Mouse (Mus musculus): ENCODE measurements around the gene Rps27a. TPM values are rescaled to one million over a fixed set of nuclear protein-coding genes. Genes with fewer than 3 reads are reported as not detected.
"Not testable (repeated sequence)": the region's sequence is repeated elsewhere in the genome, so short reads cannot be mapped to it uniquely, and the experiment has no call there.

The Rps27a gene
- polyA plus RNA-seq, 1 experiment from 2014 or later = 722 TPM

DNA sequence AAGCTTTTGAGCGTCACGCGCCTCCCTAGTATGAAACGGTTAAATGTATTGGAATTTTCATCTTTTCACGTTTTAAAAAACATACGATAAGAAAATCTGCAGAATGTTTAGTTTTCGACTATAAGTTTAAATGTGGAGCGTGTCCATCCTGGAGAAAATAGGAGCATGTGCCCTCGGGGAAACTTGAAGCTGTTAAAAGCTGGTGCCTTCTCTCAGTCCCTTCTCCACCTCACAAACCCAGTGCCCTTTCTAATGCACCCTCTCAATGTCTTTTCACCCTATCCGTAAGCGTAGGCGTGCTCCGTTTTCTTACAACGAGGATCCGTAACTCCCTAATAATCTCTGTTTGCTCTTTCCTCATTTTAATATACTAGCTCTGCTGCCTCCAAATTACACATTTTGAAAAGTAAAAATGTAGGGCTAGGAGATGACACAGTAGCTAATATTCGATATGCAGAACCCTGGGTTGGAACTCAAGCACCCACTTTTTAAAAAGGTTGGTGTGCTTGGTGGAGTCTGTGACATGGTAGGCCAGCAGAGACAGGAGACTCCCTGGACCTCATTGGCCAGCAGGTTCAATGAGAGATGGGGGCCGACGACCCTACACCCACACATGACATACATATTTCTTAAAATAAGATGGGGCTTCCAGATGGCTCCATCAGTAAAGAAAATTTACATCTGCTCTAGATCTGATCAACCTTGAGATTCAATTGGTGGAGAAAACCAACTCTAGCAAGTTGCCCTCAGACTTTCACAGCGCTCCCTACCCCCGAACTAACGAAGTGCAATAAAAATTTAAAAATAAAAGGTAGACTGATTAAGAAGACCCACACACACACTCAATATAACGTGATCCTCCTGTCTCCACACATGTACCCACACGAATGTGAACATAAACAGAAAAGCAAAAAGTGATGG, 855 bp upstream of the Rps27a start:
- 27% methylated on average over 23 of the region's 23 CpGs for WGBS
- H3K27me3 ChIP-seq (ENCODE audit: control insufficient read depth, insufficient read depth, low read length) = no peaks in the 10 kb centered on the region
- H3K4me1 ChIP-seq (replicated peaks; ENCODE audit: control insufficient read depth, insufficient read depth, low read length) = peaks cover 16% of the 10 kb centered on the region
- DNase-seq (ENCODE audit: low spot score) = no peak
- peak overlapping the region; percentile 76 for H3K4me3 ChIP-seq (replicated peaks; ENCODE audit: low read length)
- H3K36me3 ChIP-seq (replicated peaks; ENCODE audit: control insufficient read depth, insufficient read depth) = peaks cover 31% of the 10 kb centered on the region
- H3K9me3 ChIP-seq (ENCODE audit: control insufficient read depth, low read length) = no peaks in the 10 kb centered on the region
- H3K4me2 ChIP-seq (replicated peaks) = peak overlapping the region; percentile 88
- no peak for ATAC-seq (ENCODE audit: low FRiP score)
- H3K27ac ChIP-seq = peak overlapping the region; percentile 88
- peak overlapping the region; percentile 92 for H3K9ac ChIP-seq

DNA sequence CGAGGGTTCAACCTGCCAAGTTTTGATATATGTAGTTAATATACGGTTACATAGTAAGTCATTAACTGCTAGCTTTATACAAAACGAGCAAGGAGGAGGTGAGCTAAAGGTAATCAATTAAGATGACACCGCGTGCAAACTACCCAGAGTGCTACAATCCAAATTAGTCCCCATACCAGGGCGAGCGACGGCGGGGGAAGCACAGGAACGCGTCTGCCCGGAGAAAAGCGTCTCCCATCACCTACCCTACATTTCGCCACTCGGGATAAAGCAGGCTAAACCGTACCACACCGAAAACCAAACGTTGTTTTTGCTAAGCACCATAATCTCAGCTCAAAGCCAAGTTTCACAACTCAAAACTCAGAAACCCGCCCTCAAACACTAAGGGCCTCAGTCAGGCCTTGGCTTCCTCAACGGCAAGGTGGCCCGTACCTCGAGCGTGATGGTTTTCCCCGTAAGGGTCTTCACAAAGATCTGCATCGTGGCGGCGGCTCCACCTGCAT, 609 bp downstream of the Rps27a start:
- peak overlapping the region; percentile 88 for H3K4me2 ChIP-seq (replicated peaks)
- H3K27ac ChIP-seq = peak overlapping the region; percentile 88
- H3K9me3 ChIP-seq (ENCODE audit: control insufficient read depth, low read length) = no peaks in the 10 kb centered on the region
- WGBS = under 1% methylated on average over 27 of the region's 27 CpGs
- H3K36me3 ChIP-seq (replicated peaks; ENCODE audit: control insufficient read depth, insufficient read depth) = peaks cover 45% of the 10 kb centered on the region
- DNase-seq (ENCODE audit: low spot score) = no peak
- ATAC-seq (ENCODE audit: low FRiP score) = peak; percentile 28; the same call in 1 of the 2 replicates
- no peaks in the 10 kb centered on the region for H3K27me3 ChIP-seq (ENCODE audit: control insufficient read depth, insufficient read depth, low read length)
- peaks cover 16% of the 10 kb centered on the region for H3K4me1 ChIP-seq (replicated peaks; ENCODE audit: control insufficient read depth, insufficient read depth, low read length)
- H3K4me3 ChIP-seq (replicated peaks; ENCODE audit: low read length) = peak overlapping the region; percentile 76
- H3K9ac ChIP-seq = peak overlapping the region; percentile 92

DNA sequence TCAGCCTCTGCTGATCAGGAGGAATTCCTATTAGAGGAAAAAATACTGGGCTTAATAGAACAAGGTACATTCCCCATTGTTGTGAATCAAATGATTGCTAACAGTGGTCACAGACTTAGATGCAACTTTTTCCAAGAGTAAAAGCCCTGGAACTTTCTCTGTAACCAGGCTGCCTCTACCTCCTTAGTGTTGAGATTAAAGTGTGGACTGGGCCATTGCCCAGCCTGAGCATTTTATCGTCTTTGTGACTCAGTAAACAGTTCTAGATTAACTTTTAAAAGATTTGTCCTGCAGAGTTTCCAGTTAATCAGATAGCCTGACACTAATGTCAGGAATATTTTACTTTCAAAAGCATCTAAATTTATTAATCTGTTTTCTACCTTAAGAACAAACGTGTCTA, 1.1 kb downstream of the Rps27a start:
- Histone ChIP-seq H3K9me3 (ENCODE audit: control insufficient read depth, low read length) (no peaks in the 10 kb centered on the region), H3K4me3 (replicated peaks; ENCODE audit: low read length) (peak overlapping the region; percentile 76), H3K9ac (peak overlapping the region; percentile 92), H3K27ac (peak overlapping the region; percentile 88; the same call in 1 of the 2 replicates), H3K4me1 (replicated peaks; ENCODE audit: control insufficient read depth, insufficient read depth, low read length) (peaks cover 16% of the 10 kb centered on the region), H3K4me2 (replicated peaks) (peak overlapping the region; percentile 88), H3K36me3 (replicated peaks; ENCODE audit: control insufficient read depth, insufficient read depth) (peaks cover 51% of the 10 kb centered on the region), H3K27me3 (ENCODE audit: control insufficient read depth, insufficient read depth, low read length) (no peaks in the 10 kb centered on the region)
- WGBS = 26% methylated on average over 2 of the region's 2 CpGs
- ATAC-seq (ENCODE audit: low FRiP score) (no peak), DNase-seq (ENCODE audit: low spot score) (no peak)

DNA sequence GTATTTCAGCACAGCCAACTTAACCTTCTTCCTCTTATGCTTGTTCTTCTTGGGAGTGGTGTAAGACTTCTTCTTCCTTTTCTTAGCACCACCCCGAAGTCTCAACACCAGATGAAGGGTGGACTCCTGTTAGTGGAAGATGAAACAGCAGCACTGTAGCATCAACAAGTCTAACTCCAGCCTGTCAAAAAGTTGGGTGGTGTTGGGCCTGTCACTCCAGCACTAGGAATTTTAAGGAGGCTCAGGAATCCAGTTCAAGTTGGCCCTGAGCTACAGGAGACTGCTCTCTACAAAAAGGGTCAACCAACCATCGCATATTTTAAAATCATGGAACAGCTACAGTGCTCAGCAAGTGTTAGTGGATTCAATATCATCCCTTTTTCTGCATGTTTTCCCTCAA, 1.6 kb downstream of the Rps27a start:
- H3K4me1 ChIP-seq (replicated peaks; ENCODE audit: control insufficient read depth, insufficient read depth, low read length) = peaks cover 16% of the 10 kb centered on the region
- not testable (repeated sequence) for H3K27ac ChIP-seq; H3K9me3 ChIP-seq (ENCODE audit: control insufficient read depth, low read length); ATAC-seq (ENCODE audit: low FRiP score); H3K27me3 ChIP-seq (ENCODE audit: control insufficient read depth, insufficient read depth, low read length); DNase-seq (ENCODE audit: low spot score)
- H3K4me3 ChIP-seq (replicated peaks; ENCODE audit: low read length) = peak overlapping the region; percentile 76
- peaks cover 55% of the 10 kb centered on the region for H3K36me3 ChIP-seq (replicated peaks; ENCODE audit: control insufficient read depth, insufficient read depth)
- H3K9ac ChIP-seq = peak overlapping the region; percentile 92; the same call in 1 of the 2 replicates
- WGBS = 92% methylated on average over 2 of the region's 2 CpGs
- H3K4me2 ChIP-seq (replicated peaks) = peak overlapping the region; percentile 88

DNA sequence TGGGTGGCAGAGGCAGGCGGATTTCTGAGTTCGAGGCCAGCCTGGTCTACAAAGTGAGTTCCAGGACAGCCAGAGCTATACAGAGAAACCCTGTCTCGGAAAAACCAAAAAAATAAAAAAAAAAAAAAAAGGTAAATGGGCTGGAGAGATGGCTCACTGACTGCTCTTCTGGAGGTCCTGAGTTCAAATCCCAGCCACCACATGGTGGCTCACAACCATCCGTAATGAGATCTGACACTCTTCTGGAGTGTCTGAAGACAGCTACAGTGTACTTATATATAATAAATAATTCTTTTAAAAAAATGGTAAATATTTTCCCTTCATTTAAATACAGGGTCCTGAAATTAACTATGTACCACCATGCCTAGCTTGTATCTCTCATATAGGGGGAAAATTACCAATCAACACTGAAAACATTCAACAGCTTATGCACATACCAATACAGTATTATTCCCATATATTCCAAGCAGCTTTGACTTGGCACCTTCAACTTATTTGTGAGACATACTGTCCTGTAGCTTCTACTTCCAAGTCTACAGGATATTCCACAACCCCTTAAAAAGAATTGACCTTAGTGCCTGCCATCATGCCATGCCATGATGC, 2.7 kb downstream of the Rps27a start:
- Histone ChIP-seq H3K36me3 (replicated peaks; ENCODE audit: control insufficient read depth, insufficient read depth) (peaks cover 65% of the 10 kb centered on the region), H3K4me1 (replicated peaks; ENCODE audit: control insufficient read depth, insufficient read depth, low read length) (peaks cover 16% of the 10 kb centered on the region)
- H3K9me3 ChIP-seq (ENCODE audit: control insufficient read depth, low read length); H3K27me3 ChIP-seq (ENCODE audit: control insufficient read depth, insufficient read depth, low read length); DNase-seq (ENCODE audit: low spot score); H3K9ac ChIP-seq; H3K4me2 ChIP-seq (replicated peaks); H3K4me3 ChIP-seq (replicated peaks; ENCODE audit: low read length); H3K27ac ChIP-seq; ATAC-seq (ENCODE audit: low FRiP score): not testable (repeated sequence)
- 85% methylated on average over 4 of the region's 4 CpGs for WGBS

DNA sequence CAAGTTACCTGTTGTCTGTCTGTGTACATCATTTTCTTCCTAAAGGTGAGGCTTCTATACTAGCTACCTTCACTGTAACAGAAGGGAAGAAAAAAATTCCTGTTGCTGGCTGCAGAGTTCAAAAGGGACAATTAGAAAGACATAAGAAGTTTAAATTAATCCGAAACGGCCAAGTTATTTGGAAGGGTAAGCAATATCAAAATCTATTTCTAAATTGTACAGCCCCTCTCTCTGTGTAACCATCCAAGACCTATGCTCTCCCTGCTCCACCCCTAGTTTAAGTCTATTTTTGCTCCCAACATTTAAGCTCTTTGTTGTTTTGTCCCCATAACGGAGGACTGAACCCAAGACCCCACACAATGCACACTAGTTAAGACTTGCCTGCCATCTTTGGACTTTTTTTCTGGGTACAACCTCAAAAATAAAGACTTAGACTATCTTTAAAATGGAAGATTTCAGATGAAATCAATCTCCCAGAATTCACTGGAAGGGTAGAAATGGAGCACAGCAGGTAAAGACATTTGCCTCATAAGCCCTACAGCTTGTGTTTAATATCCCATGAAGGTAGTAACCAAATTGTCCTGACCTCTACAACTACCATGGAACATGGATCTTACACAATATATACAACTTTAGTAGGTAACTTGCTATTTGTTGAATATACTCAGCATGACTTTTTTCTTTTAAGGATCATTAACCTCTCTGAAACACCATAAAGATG, 3.5 kb downstream of the Rps27a start:
- WGBS = 91% methylated on average over 3 of the region's 3 CpGs
- DNase-seq (ENCODE audit: low spot score) (no peak), ATAC-seq (ENCODE audit: low FRiP score) (no peak)
- Histone ChIP-seq H3K9me3 (ENCODE audit: control insufficient read depth, low read length) (no peaks in the 10 kb centered on the region), H3K4me3 (replicated peaks; ENCODE audit: low read length) (no peak overlapping the region), H3K36me3 (replicated peaks; ENCODE audit: control insufficient read depth, insufficient read depth) (peaks cover 68% of the 10 kb centered on the region), H3K4me1 (replicated peaks; ENCODE audit: control insufficient read depth, insufficient read depth, low read length) (peaks cover 16% of the 10 kb centered on the region), H3K9ac (no peak overlapping the region), H3K27ac (no peak overlapping the region), H3K27me3 (ENCODE audit: control insufficient read depth, insufficient read depth, low read length) (no peaks in the 10 kb centered on the region), H3K4me2 (replicated peaks) (no peak overlapping the region)

DNA sequence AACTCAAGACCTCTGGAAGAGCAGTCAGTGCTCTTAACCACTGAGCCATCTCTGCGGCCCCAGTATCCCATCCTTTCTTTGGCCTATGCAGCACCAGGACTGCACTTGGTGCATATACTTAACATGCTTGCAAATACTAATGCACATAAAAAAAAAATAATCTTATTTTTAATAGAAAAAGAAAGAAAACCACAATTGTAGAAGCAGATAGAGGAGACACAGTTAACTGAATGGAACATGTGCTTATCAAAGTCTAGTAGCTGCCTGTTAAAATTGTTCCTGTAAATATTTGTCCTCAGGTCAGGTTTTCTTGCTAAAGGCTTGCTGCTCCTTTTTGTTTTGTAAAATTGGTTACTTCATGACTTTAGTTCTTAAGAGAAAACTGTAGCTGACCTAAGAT, 9.7 kb downstream of the Rps27a start:
- Histone ChIP-seq H3K27me3 (ENCODE audit: control insufficient read depth, insufficient read depth, low read length) (no peaks in the 10 kb centered on the region), H3K4me2 (replicated peaks) (no peak overlapping the region), H3K4me3 (replicated peaks; ENCODE audit: low read length) (no peak overlapping the region), H3K4me1 (replicated peaks; ENCODE audit: control insufficient read depth, insufficient read depth, low read length) (no peaks in the 10 kb centered on the region), H3K36me3 (replicated peaks; ENCODE audit: control insufficient read depth, insufficient read depth) (peaks cover 86% of the 10 kb centered on the region), H3K9ac (no peak overlapping the region), H3K27ac (no peak overlapping the region), H3K9me3 (ENCODE audit: control insufficient read depth, low read length) (no peaks in the 10 kb centered on the region)
- WGBS = 90% methylated on average over 1 of the region's 1 CpGs
- DNase-seq (ENCODE audit: low spot score) (no peak), ATAC-seq (ENCODE audit: low FRiP score) (no peak)

DNA sequence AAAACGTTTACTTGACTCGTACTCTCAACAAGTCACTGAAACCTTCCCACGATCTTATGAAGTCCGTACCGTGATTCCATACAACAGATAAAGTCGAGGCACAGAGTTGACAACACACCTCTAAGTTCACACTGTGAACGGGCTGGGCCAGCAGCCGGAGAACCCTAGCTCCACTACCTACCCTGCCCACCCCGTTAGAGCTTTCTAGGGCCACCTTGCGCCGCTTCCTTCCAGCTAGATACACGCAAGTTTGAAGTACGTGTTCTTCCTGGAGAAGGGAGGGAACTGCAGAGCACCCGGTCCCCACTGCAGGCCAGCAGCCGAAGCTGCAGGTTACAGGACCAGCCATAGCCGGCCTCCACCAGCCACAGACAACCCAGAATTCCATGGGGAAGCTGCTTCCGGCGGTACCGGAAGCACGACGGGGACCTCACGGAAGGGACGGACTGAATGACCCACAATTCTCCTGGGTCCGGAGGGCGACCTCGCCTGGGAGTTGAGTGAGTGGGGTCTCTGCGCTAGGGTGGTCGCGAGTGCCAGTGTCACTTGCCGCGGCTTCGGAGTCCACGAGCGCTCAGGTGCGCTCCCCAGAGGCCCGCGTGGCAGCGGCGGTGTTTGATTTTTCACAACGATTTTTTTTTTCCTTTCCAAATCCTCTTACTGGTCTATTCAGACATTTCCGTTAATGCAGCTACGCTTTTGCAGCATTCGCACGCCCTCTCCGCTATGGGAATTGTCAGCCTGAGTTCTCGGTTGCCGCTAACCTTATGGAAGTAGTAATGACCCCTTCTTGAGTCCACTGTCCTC, 21.7 kb downstream of the Rps27a start, which contains the start of gene Mtif2:
Gene Mtif2, plus strand, starts transcription at position 421 of the 807 bp plus-strand sequence.
- peak; percentile 97 for ATAC-seq (ENCODE audit: low FRiP score)
- Histone ChIP-seq H3K4me1 (replicated peaks; ENCODE audit: control insufficient read depth, insufficient read depth, low read length) (peaks cover 17% of the 10 kb centered on the region), H3K9ac (peak within 1 kb of the TSS; percentile 74), H3K9me3 (ENCODE audit: control insufficient read depth, low read length) (no peaks in the 10 kb centered on the region), H3K4me3 (replicated peaks; ENCODE audit: low read length) (peak within 1 kb of the TSS; percentile 55), H3K27ac (peak within 1 kb of the TSS; percentile 80), H3K27me3 (ENCODE audit: control insufficient read depth, insufficient read depth, low read length) (no peaks in the 10 kb centered on the region), H3K4me2 (replicated peaks) (peak within 1 kb of the TSS; percentile 52), H3K36me3 (replicated peaks; ENCODE audit: control insufficient read depth, insufficient read depth) (peaks cover 15% of the 10 kb centered on the region)
- peak; percentile 84 for DNase-seq (ENCODE audit: low spot score)
- 4% methylated on average over 47 of the region's 47 CpGs for WGBS
